Mouse (Mus musculus) right cerebral cortex, postnatal 36 days (tissue): Measurements from ENCODE around the gene Vcan.

Source experiments
- DNase-seq, 2 experiments: peaks; one replicate each; pipeline ENCODE4 v3.0.0; 2022; ENCODE audit warnings: low spot score in 2 of 2, mixed read lengths in 1 of 2

Vcan gene

DNA sequence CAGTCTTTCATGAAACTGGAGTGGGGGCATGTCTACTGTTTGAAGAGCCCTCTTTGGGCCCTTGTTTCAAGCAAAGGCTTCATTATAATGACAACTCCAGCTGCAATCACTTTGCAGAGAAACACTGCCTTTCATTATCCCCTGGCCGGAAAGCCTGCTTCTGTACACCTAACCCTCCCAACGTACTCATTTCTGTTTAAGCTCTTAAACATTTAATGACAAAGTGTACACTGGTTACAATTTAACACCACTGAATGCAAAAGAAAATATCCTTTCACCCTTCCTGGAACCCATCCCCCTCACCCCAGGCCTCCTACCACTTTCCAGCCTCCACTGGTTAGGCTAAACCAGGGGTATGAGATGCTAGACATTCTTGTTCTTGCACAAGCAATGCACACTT, 15.8 kb downstream of the Vcan start:
- DNase-seq = no peak

DNA sequence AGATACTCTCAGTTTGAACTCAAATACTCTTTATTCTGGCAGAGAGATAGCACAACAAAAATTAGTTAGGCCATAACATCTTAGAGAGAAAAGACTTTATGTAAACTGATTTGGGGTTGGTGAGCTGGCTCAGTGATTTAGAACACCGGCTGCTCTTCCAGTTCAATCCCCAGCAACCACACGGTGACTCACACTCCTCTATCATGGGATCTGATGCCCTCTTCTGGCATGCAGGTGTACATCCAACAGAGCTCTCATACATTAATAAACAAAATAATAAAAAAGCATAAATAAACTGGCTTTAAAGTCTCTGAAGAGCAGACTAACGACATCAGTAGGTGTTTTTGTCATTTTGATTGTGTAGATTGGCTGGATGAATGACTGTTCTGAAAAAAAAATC, 21.8 kb downstream of the Vcan start:
- DNase-seq = no peak

DNA sequence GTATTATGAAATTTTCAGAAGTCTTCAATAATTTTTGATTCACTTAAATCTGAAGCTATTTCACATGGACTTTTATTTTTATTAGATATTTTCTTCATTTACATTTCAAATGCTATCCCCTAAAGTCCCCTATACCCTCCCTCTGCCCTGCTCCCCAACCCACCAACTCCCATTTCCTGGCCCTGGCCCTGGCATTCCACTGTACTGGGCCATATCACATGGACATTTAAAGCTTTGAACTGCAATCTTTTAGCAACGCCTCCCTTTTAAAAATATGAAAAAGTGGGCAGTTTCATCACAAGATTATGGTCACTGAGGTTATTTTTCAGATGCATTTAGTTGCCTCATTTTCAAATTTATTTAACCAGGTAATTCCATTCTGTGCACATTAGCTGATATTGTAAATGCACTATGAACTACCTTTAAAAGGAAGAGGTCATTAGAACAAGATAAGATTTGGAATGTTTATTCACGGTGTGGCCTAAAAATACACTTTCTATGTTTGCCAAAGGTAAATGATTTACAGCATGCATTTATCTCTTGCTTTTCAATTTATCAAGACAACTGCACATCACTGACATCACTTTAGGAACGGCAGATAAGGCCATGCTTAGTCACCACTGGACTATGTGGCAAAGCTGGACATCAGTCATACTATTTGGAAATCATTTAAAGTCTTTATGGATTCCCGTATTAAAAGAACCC, 32.7 kb downstream of the Vcan start:
- DNase-seq = no peak

DNA sequence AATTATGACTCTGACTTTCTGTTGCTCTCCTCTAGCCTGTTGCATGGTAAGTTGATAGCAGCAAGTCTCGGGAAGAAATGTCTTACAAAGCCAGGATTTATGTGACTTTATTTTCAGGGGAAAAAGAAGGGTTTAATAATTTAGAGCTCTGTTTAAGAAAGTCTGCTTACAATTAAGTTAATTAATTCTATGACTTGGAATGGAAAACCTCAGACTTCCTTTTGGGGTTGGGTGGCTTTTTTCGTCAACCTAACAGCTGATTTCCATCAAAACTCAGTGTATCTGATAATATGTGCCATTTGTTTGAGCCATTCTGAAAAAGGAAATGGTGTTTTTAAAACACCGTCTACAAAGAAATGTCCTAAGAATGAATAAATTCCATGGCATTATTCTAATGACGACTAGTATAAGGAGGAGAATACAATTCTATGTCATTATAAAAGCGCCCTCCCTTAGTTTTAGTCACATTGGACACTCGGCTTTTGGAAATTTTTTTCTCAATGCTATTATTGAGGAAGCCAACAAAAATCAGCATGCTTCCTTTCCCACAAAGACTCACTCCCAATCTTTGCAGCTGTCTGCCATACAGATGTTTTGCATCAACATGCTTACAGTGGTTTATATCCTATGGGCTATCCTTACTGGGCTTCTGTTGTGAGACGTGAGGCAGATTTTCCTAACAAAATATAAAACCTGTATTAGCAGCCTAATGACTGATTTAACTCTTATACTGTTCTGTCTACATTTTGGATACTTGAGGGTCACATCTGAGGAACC, 34.0 kb downstream of the Vcan start:
- DNase-seq = no peak

DNA sequence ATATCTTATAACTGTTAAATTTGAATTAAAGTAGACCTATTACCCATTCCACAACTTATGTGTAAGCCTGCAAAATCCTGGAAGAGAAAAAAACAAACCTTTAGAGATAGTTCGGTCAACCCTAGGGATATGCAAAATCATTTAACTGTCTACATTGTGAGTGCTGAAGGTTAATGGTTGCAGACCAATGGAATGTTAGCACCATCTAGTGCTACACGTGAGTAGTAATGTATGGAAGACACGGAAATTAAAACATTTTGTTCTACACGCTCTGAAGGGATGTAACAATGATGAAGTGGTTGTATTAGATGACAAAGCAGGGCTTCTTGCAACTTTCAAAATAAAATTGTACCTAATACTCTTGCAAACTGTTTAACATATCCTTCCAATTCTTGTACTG, 39.9 kb downstream of the Vcan start:
- DNase-seq = no peak

DNA sequence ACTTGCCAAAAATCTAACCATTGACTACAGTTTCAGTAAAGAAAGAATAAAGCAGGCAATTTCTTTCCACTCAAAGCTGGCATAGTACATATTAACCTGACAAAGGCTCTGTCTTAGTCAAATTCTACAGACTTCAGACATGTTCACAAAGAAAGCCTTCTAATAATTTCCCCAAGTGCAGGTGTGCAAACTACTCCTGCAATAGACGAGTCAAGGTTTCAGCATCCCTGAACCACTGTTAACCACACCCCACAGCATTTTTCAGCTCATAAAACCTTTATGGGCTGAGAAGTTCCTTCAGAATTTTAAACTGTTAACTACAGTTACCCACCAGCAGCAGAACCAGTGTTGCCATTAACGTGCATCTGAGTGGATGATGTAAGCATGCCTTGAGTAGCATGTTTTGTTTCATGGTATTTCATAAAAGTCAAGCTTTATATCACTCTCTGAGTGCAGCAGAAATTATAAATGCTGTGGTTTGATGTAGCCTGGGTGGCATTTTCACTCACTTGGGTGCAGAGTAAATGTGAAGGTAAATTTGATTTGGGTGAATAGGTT, 42.2 kb downstream of the Vcan start:
- DNase-seq = no peak

DNA sequence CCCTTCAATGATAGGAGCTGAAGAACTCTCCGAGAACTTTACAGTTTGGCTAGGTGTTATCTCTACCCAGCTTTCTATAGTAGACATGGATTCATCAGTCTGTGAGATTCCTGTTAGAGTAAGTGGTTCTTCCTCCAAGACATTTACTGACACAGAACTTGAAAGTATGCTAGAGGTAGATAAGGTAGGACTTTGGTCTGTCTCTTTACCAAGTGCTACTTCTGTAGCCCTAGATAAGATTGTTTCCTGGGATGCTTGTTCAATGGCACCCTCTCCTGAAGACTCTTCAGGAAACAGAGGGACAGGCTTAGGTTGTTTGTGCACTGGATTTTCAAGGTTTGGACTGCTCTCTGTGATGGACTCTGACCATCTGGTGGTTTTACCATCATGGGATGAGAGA, 49.7 kb downstream of the Vcan start:
- no peak for DNase-seq

DNA sequence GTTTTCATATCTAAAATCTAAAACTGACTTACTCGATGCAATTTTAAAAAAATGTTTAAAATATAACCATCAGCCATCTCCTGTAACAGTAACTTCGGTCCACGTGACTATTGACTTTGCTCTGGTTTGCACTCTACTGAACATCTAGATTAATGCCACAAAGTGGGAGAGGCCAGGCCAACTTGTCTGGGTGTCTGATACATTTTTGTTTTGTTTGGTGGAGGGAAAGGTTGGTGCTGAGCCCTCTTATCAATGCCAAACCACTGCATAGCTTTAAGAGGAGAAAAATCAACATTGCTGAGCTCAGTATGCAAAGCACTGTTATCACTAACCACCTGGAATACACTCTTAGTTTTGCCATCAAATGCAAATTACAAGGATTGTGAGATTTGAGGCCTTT, 58.8 kb downstream of the Vcan start:
- DNase-seq = no peak

DNA sequence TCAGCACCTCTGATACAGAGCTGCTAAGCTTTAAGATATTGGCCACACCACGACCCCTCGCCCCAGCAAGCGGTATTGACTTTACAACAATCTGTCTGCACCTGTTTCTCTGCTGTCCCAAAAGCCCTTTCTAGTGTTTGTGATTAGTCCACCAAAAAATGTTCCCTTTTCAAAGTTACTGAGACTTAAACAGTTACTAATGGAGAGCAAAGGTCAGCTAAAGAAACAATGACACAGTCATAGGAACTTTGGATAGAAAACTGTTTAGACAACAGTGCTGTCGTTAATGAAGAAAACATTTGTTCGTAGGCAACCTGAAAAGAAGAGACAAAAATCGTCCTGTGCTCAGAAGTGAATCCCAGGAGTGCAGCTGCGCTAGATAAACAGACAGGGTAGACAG, 60.1 kb downstream of the Vcan start:
- DNase-seq = no peak

DNA sequence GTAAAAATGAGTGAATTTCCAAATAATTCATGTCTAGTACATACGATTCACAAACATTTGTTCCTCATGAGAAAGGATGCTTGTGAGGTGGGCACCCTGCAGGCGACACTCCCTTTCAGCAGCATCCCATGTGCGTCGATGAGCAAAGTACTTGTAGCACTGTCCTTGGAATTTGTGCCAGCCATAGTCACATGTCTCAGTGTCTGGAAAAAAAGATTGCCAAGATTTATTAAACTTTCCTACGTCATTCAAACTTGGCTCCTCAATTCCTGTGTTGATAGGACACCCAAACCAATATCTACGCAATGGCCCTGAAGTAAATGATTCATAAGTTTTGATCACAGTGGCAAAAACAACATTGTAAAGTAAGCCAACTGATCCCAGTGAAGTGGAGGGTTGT, 62.6 kb downstream of the Vcan start:
- no peak for DNase-seq

DNA sequence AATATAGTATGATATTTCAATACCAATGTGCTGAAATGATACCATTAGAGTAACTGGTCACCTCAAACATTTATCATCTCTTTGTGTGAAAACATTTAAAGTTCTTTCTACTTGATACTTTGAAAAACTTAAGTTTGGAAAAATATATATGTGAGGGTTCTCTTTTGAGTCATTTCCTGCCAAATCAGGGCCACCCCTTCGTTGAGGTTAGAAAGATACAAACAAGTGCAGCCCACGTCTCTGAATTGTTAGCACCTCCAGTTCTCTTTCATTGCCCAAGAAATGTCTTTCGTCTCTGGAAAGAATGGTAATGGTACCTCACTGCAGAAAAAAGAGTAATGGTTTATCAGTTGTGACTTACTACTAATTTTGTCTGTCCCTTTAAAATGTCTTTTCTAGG, 71.8 kb downstream of the Vcan start:
- no peak for DNase-seq

DNA sequence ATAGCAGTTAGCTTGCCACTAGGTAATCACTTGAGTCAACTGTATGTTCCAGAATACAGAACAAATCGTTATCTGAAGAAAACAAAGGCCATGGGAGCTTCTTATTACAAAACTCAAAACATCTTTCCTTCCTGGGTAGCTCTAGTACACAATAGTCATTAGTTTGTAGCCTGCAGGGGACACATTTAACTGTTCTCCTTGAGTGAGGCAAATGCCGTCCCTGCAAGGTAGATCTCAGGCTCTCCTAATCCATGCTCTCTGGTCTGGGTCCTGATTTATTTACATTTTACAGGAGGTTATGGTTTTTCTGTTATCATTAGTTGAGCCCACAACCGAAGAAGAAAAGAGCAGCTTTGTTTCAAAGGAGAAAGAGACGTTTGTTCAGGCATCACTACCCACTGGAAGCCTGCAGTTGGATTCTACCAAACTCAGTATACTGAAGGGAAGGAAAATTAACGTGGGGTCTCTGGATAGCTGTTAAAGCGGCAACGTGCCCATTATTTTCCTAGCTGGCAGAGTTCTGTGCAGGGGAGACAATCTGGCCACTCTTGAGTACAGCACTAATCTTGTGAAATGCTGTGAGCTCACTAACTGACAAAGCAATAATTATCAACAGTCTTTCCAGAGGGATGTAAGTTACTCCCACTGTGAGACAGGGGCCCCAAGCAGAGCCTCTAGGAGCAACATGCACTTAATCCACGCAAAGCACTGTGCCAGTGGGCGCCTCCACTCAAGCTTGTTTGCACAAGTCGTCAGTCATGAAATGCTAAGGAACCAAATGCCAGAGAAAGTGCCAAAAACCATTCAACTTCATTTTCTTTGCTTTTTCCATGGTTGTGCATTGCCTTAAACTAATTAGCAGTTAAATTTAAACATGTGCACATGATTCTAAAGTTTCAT, 73.1 kb downstream of the Vcan start:
- DNase-seq = no peak

DNA sequence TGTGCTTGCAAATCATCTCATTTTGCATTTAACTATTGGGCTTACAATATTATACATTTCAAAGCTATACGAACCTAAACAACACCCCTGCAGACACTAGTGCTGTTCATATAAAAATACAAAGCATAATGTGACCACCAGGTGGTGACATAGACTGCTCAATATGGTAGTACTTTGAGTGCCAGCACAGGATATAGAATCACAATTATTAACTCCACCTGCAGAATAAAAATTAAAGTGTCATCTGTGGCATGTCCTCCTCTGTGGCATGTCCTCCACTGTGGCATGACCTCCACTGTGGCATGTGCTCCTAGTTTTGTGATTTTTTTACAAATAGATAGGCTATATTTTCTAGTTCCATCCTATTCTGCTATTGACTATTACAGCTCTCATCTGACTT, 74.2 kb downstream of the Vcan start:
- no peak for DNase-seq

DNA sequence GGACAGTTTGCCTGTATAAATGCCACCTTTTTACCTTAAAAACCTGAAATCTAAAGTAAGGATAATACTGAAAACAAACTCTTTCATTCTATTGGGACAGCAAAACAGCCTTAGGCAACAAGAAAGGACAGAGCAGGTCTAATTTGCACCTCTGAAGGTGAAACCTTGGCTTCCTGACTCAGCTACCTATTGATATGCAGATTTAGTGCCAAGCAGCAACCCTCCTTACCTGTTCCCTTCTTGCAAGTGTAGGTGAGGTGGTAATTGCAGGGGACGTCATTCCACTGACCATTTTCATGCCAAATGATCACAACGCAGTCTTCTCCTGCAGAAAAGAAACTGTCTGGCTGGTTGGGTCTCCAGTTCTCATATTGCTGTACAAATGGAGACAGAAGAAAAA, 80.6 kb downstream of the Vcan start:
- no peak for DNase-seq

DNA sequence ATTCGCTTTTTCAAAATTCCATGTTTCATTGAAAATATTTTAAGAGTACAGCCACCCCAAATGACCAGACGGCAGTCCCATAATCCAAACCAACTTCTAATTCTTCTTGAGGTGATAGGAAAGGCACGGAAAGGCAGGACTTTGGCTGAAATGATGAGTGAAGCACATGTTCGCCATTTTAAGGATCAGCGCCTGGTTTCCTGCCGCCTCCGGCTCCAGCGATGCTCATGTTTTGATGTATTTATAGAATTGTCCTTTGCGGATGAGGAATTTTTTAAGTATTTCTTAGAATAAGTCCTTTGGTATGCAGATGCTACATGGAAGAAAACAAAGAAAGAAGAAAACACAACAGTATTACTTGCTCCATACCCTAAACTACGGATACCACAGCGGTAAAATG, 85.3 kb downstream of the Vcan start:
- peak in 1 of 2 experiments; percentile 8 for DNase-seq

DNA sequence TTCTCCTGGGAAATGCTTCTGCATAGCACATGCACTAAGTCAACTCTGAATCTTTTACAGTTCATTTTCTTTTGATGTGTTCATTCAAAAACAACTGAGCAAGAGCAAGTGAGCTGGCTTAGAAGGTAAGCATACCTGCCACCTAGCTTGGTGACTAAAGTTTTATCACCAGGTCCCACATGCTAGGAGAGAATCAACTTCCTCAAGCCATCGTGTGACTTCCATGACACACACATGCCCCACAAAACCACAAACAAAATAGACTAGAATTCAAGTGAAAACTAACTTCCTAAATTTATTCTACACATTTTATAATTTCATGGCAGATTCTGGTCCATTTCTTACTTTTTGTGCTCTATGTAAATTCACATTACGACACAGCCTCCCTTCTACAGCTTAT, 89.0 kb downstream of the Vcan start:
- no peak for DNase-seq

DNA sequence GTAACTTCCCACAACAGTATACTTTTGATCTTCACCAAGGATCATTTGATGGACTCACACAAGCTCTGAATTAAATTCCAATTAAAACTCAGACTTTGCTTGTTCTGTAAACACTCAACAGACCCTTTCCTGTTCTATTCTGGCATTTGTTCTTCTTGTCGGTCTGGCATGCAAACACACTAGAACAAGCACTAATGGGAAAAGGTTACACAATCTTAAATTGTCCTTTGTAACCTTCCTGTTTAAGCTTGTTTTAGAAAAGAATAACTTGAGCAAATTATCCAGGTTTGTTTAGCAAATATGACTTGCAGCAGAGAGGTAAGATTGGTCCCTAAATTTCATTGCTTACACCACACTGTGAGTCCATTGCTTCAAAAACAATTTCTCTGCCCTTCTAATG, 89.5 kb downstream of the Vcan start:
- no peak for DNase-seq

DNA sequence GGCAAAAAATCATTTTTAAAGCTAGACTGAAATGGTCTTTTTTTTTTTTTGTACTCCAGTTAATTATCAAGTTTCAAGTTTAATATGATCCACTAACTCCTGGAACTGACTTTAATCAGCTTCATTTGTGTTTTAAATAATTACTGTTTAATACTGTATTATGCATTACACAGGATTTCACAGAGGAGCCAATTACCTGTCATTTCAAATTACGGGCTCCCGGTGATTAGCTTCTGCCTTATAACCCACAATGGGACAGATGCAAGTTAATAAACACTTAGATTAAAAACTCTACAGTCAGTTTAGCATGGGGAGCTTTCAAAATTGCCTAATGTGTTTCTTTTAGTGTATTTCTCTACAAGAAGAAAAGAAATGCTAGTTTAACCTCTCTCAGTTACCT, 96.7 kb downstream of the Vcan start:
- no peak for DNase-seq

DNA sequence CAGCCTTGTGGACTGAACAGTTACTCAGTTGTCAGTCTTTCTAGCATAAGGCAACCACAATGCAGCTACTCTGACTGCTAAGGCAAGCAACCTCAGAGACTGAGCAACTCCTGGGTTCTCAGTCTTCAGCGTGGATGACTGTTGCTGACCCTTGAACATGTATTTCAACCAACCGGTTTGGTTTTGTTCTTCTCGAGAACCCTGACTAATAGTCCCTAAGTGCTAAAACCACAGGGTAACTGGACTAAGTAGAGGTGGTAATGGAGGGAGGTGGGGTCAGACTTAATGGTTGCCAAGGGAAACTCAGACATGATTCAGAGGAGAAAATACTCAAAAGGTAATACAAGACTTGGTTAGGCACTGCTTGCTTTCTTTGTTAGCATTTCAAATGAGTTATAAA, 105.3 kb downstream of the Vcan start:
- no peak for DNase-seq

DNA sequence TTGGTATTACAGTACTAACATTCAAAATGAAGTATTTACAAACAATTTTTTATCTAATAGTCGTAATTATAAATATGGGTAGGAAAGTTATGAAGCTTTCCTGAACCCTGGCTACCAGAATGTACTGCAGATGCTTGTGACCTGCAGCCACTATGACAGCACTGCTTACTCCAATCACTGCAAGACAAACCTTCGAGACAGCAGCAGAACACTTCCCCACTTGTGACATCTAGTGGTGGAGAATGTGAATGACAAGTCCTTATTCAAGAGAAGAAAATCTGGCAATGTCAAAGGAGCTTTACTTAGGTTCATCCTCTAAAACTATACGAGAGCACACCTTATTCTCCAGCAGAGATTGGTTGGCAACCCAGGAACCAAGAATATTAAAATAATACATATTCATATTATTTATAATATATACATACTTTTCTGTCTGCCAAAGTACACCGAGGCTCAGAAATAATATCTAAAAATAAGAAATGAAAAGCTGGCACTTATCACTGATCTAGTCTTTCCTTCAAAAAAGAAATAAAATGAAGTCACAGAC, 108.1 kb downstream of the Vcan start:
- DNase-seq = no peak

DNA sequence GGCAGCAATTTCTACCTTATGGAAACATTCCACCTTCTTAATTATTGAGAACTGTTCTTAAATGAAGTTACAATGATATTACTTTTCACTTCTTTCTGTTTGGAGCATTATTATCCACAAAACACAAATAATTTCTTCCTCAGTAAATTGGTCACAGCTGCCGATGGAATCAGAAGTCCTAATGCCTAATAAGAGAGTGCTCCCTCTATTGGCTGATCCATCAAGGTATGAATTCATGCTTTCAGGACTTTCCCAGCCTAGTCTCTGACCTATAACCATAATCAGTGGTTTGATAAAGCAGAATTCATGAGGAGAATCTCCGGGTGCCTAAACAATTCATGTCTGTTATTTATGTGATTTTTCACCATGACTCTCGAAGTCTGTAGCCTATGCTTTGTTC, 123.2 kb downstream of the Vcan start:
- DNase-seq = no peak

DNA sequence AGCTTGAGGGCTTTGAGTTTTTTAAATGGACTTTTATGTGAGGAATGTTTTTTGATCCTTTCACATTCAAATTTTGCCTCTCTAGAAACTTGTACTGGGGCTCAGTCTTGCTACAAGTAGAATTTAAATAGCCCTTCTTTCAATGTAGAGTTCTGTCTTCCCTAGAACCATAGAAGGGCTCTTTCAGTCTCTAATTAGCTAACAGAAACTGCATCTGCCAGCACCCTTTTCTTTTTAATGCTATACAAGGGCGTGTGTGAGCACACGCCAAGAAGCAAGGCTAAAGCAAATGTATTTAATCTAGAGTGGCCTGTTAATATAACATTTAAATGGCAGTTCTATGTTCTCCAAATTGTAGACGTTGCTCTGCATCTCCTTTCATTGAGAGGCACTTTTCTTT, 134.9 kb downstream of the Vcan start:
- DNase-seq = no peak
